Mouse (Mus musculus) spleen, adult 2 months (tissue): ENCODE data around the gene Tpp1. TPM values are rescaled to one million over a fixed set of nuclear protein-coding genes. Genes with fewer than 3 reads are reported as not detected.

Experiments used
- DNase-seq, 2 experiments: peaks; one replicate each; pipeline versions ENCODE4 v3.0.0 to v3.0.0-alpha.2; 2012 to 2021; ENCODE audit warnings: low spot score in 2 of 2, low read depth in 1 of 2
- H3K27ac ChIP-seq: fragments of 200-500 bp; 2 replicates; pipeline ENCODE4 v1.5.1; 2012; ENCODE audit warnings: low read length, inconsistent platforms; ENCODE audit not compliant: insufficient read depth
- H3K27me3 ChIP-seq: fragments of 200-500 bp; 2 replicates; pipeline ENCODE4 v1.6.1; 2012; ENCODE audit warnings: mild to moderate bottlenecking, moderate library complexity, low read length, inconsistent platforms; ENCODE audit not compliant: control insufficient read depth, insufficient read depth
- H3K36me3 ChIP-seq: fragments of 200-500 bp; 2 replicates; pipeline ENCODE4 v1.6.1; 2012; ENCODE audit warnings: mild to moderate bottlenecking, low read length, inconsistent platforms; ENCODE audit not compliant: control insufficient read depth, insufficient read depth
- H3K4me1 ChIP-seq: fragments of 200-500 bp; 2 replicates; pipeline ENCODE4 v1.6.1; 2011; ENCODE audit warnings: inconsistent platforms; ENCODE audit not compliant: control insufficient read depth, insufficient read depth, insufficient read length
- H3K4me3 ChIP-seq: fragments of 200-500 bp; 2 replicates; pipeline ENCODE4 v1.5.1; 2011; ENCODE audit warnings: mild to moderate bottlenecking, inconsistent platforms; ENCODE audit not compliant: insufficient read depth, insufficient read length; ENCODE audit errors: extremely low read depth
- CTCF ChIP-seq: fragments of 200-500 bp; IDR thresholded peaks from 2 replicates; pipeline ENCODE4 v1.5.1; 2011; ENCODE audit warnings: mild to moderate bottlenecking, inconsistent platforms; ENCODE audit not compliant: insufficient read depth, insufficient read length, insufficient replicate concordance; ENCODE audit errors: extremely low read depth
- POLR2A ChIP-seq: fragments of 200-500 bp; IDR thresholded peaks from 2 replicates; pipeline ENCODE4 v1.6.1; 2011; ENCODE audit warnings: low read depth, low read length, inconsistent platforms
- WGBS: fragments of 180-500 bp; shearing (Covaris S2); methylation state at CpG from one replicate; pipeline ENCODE4 v1.1.7; 2018; 5-methylcytosine and 5-hydroxymethylcytosine counted together
- polyA plus RNA-seq: library from polyadenylated mRNA; depleted of rRNA; stranded (reverse); fragments of >200 nt; gene quantifications from 2 replicates; pipeline ENCODE4 v1.2.3, GENCODE M21; 2012; rRNA removed

The Tpp1 gene
- polyA plus RNA-seq, 1 experiment: 83.3 TPM

DNA sequence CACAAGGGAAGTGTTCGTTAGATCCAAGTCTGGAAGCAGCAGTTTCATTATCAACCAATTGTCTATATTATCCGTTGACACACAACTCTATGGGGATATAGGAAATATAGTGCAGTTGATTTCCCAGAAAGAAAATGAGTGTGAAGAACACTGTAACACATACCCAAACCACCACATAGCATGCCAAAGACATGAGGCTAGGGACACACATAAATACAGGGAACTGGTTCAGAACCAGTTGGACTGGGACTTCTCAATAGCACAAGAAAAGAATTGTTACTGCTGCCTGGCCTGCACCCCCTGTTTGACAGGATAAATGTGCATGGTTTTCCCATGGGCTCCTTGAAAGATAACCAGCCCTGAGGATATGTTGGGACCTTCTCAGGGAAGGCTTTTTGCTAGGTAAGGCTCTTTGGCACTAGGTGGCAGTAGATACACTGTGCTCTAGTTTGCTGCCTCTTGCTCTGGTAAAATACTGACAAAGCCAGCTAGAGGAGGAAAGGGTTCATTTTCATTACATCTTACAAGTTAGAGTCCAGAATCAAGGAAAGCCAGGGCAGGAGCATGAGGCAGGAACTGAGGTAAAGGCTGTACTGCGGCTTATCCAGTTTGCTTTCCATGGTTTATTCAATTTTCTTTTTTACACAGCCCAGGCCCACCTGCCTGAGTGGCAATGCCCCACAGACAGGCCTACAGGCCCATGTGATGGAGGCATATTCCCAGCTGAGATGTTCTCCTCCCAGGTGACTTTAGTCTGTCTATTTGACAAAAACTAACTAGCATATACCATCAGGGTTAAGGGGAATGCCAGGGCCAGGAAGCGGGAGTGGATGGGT lies 25.7 kb downstream of the Tpp1 start:
- WGBS: 84% methylated on average over 4 of the region's 4 CpGs
- Histone ChIP-seq H3K36me3 (peaks cover 4% of the 10 kb centered on the region), H3K4me3 (no peak overlapping the region), H3K27ac (no peak overlapping the region), H3K27me3 (no peaks in the 10 kb centered on the region), H3K4me1 (no peaks in the 10 kb centered on the region)
- DNase-seq: peak; percentile 33 to 43
- TF ChIP-seq CTCF (peak; percentile 59; the same call in 1 of the 2 replicates), POLR2A (no peak)

DNA sequence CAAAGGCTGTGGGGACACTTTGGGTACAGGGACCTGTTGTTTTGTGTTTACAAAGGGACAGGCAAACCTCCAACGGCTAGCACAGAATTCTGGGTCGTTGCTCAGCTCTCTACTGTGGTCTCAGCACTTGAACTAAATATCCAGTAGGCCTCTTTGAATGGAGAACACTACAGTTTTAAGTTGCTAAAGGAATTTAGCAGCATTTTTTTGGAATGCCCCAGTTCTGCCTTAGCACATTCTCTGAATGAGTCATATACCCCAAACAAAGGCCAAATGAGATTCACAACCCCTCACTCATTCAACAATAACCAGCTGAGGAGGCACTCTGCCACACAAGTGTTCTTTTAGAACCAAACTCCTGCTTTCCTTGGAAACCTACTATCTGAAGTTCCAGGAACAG lies 30.1 kb downstream of the Tpp1 start:
- no peak overlapping the region for H3K4me3 ChIP-seq
- no peak overlapping the region for H3K27ac ChIP-seq
- no peaks in the 10 kb centered on the region for H3K4me1 ChIP-seq
- TF ChIP-seq CTCF (no peak), POLR2A (no peak)
- DNase-seq: no peak
- no peaks in the 10 kb centered on the region for H3K27me3 ChIP-seq
- H3K36me3 ChIP-seq: no peaks in the 10 kb centered on the region
- 77% methylated on average over 2 of the region's 2 CpGs for WGBS

DNA sequence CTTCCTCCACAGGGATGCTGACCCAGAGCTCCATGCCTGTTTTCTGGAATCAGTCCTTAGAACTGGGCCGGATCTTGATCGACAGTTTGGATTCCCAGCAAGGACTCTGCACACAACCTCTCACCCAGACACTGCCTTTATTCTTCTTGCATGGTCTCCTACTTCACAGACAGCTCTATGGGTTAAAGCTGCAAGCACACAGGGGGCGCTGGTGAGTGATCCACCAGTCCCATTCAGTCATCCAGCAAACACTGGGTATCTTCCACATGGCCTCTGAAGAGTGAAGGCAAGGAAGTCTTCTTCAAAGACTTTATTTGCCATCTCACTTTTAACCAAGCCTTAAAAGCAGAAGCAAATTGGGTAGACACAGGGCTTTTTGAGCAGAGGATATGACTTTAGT lies 36.7 kb downstream of the Tpp1 start:
- Histone ChIP-seq H3K27me3 (no peaks in the 10 kb centered on the region), H3K36me3 (no peaks in the 10 kb centered on the region), H3K4me1 (no peaks in the 10 kb centered on the region), H3K27ac (no peak overlapping the region), H3K4me3 (no peak overlapping the region)
- 62% methylated on average over 3 of the region's 3 CpGs for WGBS
- no peak for DNase-seq
- TF ChIP-seq POLR2A: no peak
- no peak for TF ChIP-seq CTCF

DNA sequence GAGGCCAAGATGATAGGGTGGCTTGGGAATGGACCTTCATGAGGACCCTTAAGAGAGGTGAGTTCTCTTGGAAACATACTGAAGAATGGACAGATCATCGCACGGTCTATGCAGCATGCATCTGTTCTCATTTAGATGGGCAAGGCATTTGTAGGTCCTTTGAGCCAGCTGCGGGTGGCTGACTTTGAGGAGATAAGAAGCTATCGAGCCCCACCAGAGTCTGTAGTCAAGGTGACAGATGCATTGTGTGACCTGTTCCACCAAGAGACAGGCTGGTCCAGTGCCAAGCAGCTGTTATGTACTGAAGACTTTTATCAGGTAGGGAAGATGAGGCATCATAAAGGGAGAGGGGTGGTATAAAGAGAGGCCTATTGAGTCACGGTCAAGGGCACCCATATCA lies 43.3 kb downstream of the Tpp1 start:
- WGBS: 86% methylated on average over 5 of the region's 5 CpGs
- TF ChIP-seq POLR2A: no peak
- TF ChIP-seq CTCF: no peak

GRCm38 (mm10) chr7:105703816-105704215 lies 48.2 kb downstream of the Tpp1 start:
- WGBS: 89% methylated on average over 4 of the region's 4 CpGs

More for the DNA sequence above, 43.3 kb downstream of the Tpp1 start:
- H3K36me3 ChIP-seq: no peaks in the 10 kb centered on the region
- H3K27me3 ChIP-seq: no peaks in the 10 kb centered on the region
- no peak for DNase-seq
- no peak overlapping the region for H3K4me3 ChIP-seq
- no peak overlapping the region for H3K27ac ChIP-seq
- H3K4me1 ChIP-seq: no peaks in the 10 kb centered on the region

DNA sequence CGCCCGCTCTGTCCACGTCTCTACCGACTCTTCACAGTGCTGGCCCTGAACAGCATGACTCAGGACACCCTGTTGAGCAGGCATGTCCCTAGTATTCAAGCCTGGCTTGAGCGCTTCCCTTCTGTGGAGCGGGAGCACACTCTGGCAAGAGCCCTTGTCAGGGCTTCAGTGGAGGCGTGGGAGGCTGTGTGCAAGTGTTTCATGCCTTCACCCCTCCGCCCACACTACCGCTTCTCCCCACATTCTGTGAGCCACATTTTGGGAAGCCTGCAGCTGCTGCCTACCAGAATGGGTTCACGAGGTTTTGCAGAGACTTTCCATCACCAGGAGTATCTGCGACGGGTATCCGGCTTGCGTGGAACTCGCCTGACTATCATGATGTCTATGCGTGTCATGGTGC lies 48.9 kb downstream of the Tpp1 start:
- WGBS: 87% methylated on average over 16 of the region's 16 CpGs
- Histone ChIP-seq H3K4me3 (no peak overlapping the region), H3K27ac (no peak overlapping the region), H3K36me3 (no peaks in the 10 kb centered on the region), H3K27me3 (no peaks in the 10 kb centered on the region), H3K4me1 (no peaks in the 10 kb centered on the region)
- TF ChIP-seq POLR2A: no peak
- no peak for DNase-seq

More at GRCm38 (mm10) chr7:105703816-105704215, 48.2 kb downstream of the Tpp1 start:
- Histone ChIP-seq H3K36me3 (no peaks in the 10 kb centered on the region), H3K4me3 (no peak overlapping the region), H3K4me1 (no peaks in the 10 kb centered on the region), H3K27ac (no peak overlapping the region), H3K27me3 (no peaks in the 10 kb centered on the region)
- no peak for DNase-seq
- TF ChIP-seq CTCF (no peak), POLR2A (no peak)

Other genes with a start within 250 kb of the Tpp1 start
- 20.3 and 23.9 TPM in 2 replicates for gene Smpd1, start 197.9 kb downstream of the Tpp1 start, polyA plus RNA-seq
- gene Apbb1, start 170.6 kb downstream of the Tpp1 start, polyA plus RNA-seq: 9.9 and 12.7 TPM in 2 replicates
- 0.37 and 0.61 TPM in 2 replicates for gene Hpx, start 152.1 kb downstream of the Tpp1 start, polyA plus RNA-seq
- gene Trim3, start 118.7 kb downstream of the Tpp1 start, polyA plus RNA-seq: 25.4 and 35.1 TPM in 2 replicates
- gene Timm10b, start 112.2 kb downstream of the Tpp1 start, polyA plus RNA-seq: 87.3 and 118 TPM in 2 replicates
- gene Arfip2, start 111.8 kb downstream of the Tpp1 start, polyA plus RNA-seq: 38.1 and 38.3 TPM in 2 replicates
- 155 and 230 TPM in 2 replicates for gene Gm45799, start 111.7 kb downstream of the Tpp1 start, polyA plus RNA-seq
- gene Dnhd1, start 101.4 kb downstream of the Tpp1 start, polyA plus RNA-seq: 1.4 and 2.3 TPM in 2 replicates
- gene Ilk, start 15.6 kb downstream of the Tpp1 start, polyA plus RNA-seq: 89.5 and 90.1 TPM in 2 replicates
- 6.1 and 7.2 TPM in 2 replicates for gene Rrp8, start 14.8 kb downstream of the Tpp1 start, polyA plus RNA-seq
- 282 and 451 TPM in 2 replicates for gene Taf10, start 7.9 kb downstream of the Tpp1 start, polyA plus RNA-seq
- gene Dchs1, start 35.4 kb upstream of the Tpp1 start, polyA plus RNA-seq: 6.7 and 7.4 TPM in 2 replicates
- 107 and 109 TPM in 2 replicates for gene Mrpl17, start 58.9 kb upstream of the Tpp1 start, polyA plus RNA-seq
- 7.1 and 8.3 TPM in 2 replicates for gene Gm4070, start 201.7 kb upstream of the Tpp1 start, polyA plus RNA-seq